Mouse (Mus musculus): ENCODE measurements at regions not wholly inside any gene's neighbourhood (a gene's known extent, or its start where the extent isn't known, plus 50 kb on each side); places are given as distances from the start of the nearest gene placed in this dataset.

DNA sequence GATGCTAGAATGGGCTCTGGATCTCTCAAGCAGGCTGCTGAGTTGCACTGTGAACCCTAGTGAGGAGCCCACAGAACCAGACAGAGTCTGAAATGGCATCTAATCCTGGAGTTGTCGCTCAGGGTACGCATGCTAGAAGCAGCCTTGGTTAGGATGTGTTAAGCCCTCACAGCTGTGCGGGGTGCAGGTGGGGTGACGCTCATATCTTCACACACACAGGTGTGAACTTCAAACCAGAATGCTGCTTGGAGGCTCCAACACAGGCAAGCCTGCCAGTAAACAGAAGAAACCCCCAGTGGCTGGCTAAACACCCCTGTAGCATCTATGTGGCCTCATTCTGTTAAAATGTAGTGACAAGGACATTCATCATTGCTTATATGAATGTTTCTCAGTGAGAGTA is 193.3 kb downstream of the Wdr11 start:
- H3K27me3 ChIP-seq (ENCODE audit: control insufficient read depth, insufficient read depth, low read length): no peaks in the 10 kb centered on the region

DNA sequence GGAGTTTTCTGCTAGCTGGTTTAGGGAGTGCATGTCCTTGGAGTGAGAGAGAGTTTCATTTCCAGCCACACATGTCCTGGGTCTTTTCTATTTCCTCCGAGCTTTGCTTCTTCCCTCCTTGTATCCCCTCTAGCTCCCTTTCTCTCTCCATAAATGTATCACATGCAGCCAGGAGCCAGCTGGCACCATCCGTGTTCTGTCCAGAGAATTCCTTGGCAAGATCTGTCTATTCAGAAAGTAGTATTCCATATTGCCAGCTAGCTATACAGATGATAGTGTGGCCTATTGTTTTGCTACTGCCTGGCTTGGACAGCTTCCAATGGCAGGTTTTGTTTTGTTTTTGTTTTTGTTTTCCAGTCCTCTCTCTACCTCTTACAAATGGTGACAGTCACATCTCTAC is 195.3 kb downstream of the Wdr11 start:
- no peak for TF ChIP-seq POLR2A (IDR thresholded peaks at IDR 0.05; ENCODE audit: control insufficient read depth, low read depth, low read length)
- no peak for TF ChIP-seq CTCF (IDR thresholded peaks at IDR 0.05; ENCODE audit: control insufficient read depth, insufficient read depth, insufficient replicate concordance, low read depth, low read length)
- H3K27ac ChIP-seq (ENCODE audit: control insufficient read depth, insufficient read depth, low read depth, low read length): no peak overlapping the region
- no peak overlapping the region for H3K4me3 ChIP-seq (ENCODE audit: control insufficient read depth, low read depth, low read length)
- H3K4me1 ChIP-seq (ENCODE audit: control insufficient read depth, insufficient read depth, low read length): no peaks in the 10 kb centered on the region
- no peaks in the 10 kb centered on the region for H3K36me3 ChIP-seq (ENCODE audit: control insufficient read depth, insufficient read depth, low read length)
- H3K27me3 ChIP-seq (ENCODE audit: control insufficient read depth, insufficient read depth, low read length): no peaks in the 10 kb centered on the region

More for the DNA sequence above, 193.3 kb downstream of the Wdr11 start:
- Histone ChIP-seq H3K36me3 (ENCODE audit: control insufficient read depth, insufficient read depth, low read length) (no peaks in the 10 kb centered on the region), H3K4me1 (ENCODE audit: control insufficient read depth, insufficient read depth, low read length) (no peaks in the 10 kb centered on the region), H3K27ac (ENCODE audit: control insufficient read depth, insufficient read depth, low read depth, low read length) (no peak overlapping the region), H3K4me3 (ENCODE audit: control insufficient read depth, low read depth, low read length) (no peak overlapping the region)
- TF ChIP-seq CTCF (IDR thresholded peaks at IDR 0.05; ENCODE audit: control insufficient read depth, insufficient read depth, insufficient replicate concordance, low read depth, low read length) (no peak), POLR2A (IDR thresholded peaks at IDR 0.05; ENCODE audit: control insufficient read depth, low read depth, low read length) (no peak)

DNA sequence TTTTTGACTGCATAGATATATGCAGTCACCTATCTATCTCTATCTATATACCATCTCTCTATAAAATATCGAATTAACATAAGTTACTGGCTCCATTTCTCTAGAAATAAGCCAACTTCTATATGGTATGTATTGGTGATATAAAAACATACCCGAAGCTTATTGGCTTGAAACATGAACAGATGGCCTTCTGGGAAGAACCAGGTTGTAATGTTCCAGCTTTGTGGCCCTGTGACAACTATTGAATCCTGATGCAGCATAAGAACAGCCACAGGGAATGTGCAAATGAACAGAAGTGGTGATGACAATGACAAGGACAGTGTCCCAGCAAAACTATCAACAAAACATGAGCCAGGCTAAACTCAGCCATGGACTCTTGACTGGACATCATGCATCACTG is 196.1 kb downstream of the Wdr11 start:
- no peaks in the 10 kb centered on the region for H3K4me1 ChIP-seq (ENCODE audit: control insufficient read depth, insufficient read depth, low read length)
- TF ChIP-seq POLR2A (IDR thresholded peaks at IDR 0.05; ENCODE audit: control insufficient read depth, low read depth, low read length) (no peak), CTCF (IDR thresholded peaks at IDR 0.05; ENCODE audit: control insufficient read depth, insufficient read depth, insufficient replicate concordance, low read depth, low read length) (no peak)
- no peaks in the 10 kb centered on the region for H3K36me3 ChIP-seq (ENCODE audit: control insufficient read depth, insufficient read depth, low read length)
- H3K27ac ChIP-seq (ENCODE audit: control insufficient read depth, insufficient read depth, low read depth, low read length): no peak overlapping the region
- no peak overlapping the region for H3K4me3 ChIP-seq (ENCODE audit: control insufficient read depth, low read depth, low read length)
- no peaks in the 10 kb centered on the region for H3K27me3 ChIP-seq (ENCODE audit: control insufficient read depth, insufficient read depth, low read length)

DNA sequence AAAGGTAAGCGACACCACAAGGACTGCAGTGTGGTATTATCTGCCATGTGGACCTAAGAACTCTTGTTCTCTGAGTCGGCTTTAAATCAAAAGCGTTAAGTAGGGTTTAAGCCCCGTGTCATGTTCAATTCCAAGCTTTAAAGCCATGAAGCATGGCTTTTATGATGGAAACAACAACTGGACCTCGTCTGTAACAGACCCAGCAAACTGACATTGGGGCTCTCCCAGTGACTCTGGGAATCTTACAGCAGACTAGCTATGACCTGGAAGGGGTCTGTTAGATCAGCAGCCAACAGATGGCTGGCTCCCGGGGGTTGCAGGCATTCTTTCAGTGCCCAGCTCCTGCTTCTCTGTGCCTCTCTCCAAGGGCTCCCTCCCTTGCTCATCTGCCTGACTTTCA is 197.8 kb downstream of the Wdr11 start:
- no peaks in the 10 kb centered on the region for H3K36me3 ChIP-seq (ENCODE audit: control insufficient read depth, insufficient read depth, low read length)
- no peak overlapping the region for H3K4me3 ChIP-seq (ENCODE audit: control insufficient read depth, low read depth, low read length)
- no peak for TF ChIP-seq CTCF (IDR thresholded peaks at IDR 0.05; ENCODE audit: control insufficient read depth, insufficient read depth, insufficient replicate concordance, low read depth, low read length)
- no peak for TF ChIP-seq POLR2A (IDR thresholded peaks at IDR 0.05; ENCODE audit: control insufficient read depth, low read depth, low read length)
- no peaks in the 10 kb centered on the region for H3K27me3 ChIP-seq (ENCODE audit: control insufficient read depth, insufficient read depth, low read length)
- no peaks in the 10 kb centered on the region for H3K4me1 ChIP-seq (ENCODE audit: control insufficient read depth, insufficient read depth, low read length)
- no peak overlapping the region for H3K27ac ChIP-seq (ENCODE audit: control insufficient read depth, insufficient read depth, low read depth, low read length)

GRCm38 (mm10) chr7:129790590-129791449 is 199.2 kb downstream of the Wdr11 start:
- no peak overlapping the region for H3K4me3 ChIP-seq (ENCODE audit: control insufficient read depth, low read depth, low read length)
- H3K36me3 ChIP-seq (ENCODE audit: control insufficient read depth, insufficient read depth, low read length): no peaks in the 10 kb centered on the region
- no peak overlapping the region for H3K27ac ChIP-seq (ENCODE audit: control insufficient read depth, insufficient read depth, low read depth, low read length)
- no peak for TF ChIP-seq CTCF (IDR thresholded peaks at IDR 0.05; ENCODE audit: control insufficient read depth, insufficient read depth, insufficient replicate concordance, low read depth, low read length)
- TF ChIP-seq POLR2A (IDR thresholded peaks at IDR 0.05; ENCODE audit: control insufficient read depth, low read depth, low read length): no peak
- H3K27me3 ChIP-seq (ENCODE audit: control insufficient read depth, insufficient read depth, low read length): no peaks in the 10 kb centered on the region
- H3K4me1 ChIP-seq (ENCODE audit: control insufficient read depth, insufficient read depth, low read length): no peaks in the 10 kb centered on the region

- no peaks in the 10 kb centered on the region for H3K27me3 ChIP-seq (ENCODE audit: control insufficient read depth, insufficient read depth, low read length)
- no peak overlapping the region for H3K27ac ChIP-seq (ENCODE audit: control insufficient read depth, insufficient read depth, low read depth, low read length)
- TF ChIP-seq CTCF (IDR thresholded peaks at IDR 0.05; ENCODE audit: control insufficient read depth, insufficient read depth, insufficient replicate concordance, low read depth, low read length) (no peak), POLR2A (IDR thresholded peaks at IDR 0.05; ENCODE audit: control insufficient read depth, low read depth, low read length) (no peak)
Observed at GRCm38 (mm10) chr7:129791450-129791820, 199.8 kb downstream of the Wdr11 start.

GRCm38 (mm10) chr7:129793733-129794132 is 202.1 kb downstream of the Wdr11 start:
- TF ChIP-seq CTCF (IDR thresholded peaks at IDR 0.05; ENCODE audit: control insufficient read depth, insufficient read depth, insufficient replicate concordance, low read depth, low read length): no peak
- TF ChIP-seq POLR2A (IDR thresholded peaks at IDR 0.05; ENCODE audit: control insufficient read depth, low read depth, low read length): no peak
- H3K4me3 ChIP-seq (ENCODE audit: control insufficient read depth, low read depth, low read length): no peak overlapping the region
- no peaks in the 10 kb centered on the region for H3K4me1 ChIP-seq (ENCODE audit: control insufficient read depth, insufficient read depth, low read length)
- H3K36me3 ChIP-seq (ENCODE audit: control insufficient read depth, insufficient read depth, low read length): no peaks in the 10 kb centered on the region
- no peaks in the 10 kb centered on the region for H3K27me3 ChIP-seq (ENCODE audit: control insufficient read depth, insufficient read depth, low read length)
- no peak overlapping the region for H3K27ac ChIP-seq (ENCODE audit: control insufficient read depth, insufficient read depth, low read depth, low read length)

More at GRCm38 (mm10) chr7:129791450-129791820, 199.8 kb downstream of the Wdr11 start:
- H3K4me1 ChIP-seq (ENCODE audit: control insufficient read depth, insufficient read depth, low read length): no peaks in the 10 kb centered on the region
- no peaks in the 10 kb centered on the region for H3K36me3 ChIP-seq (ENCODE audit: control insufficient read depth, insufficient read depth, low read length)
- no peak overlapping the region for H3K4me3 ChIP-seq (ENCODE audit: control insufficient read depth, low read depth, low read length)
